Mouse (Mus musculus): Measurements from ENCODE around the gene Rpp38. TPM values are rescaled to one million over a fixed set of nuclear protein-coding genes. Genes with fewer than 3 reads are reported as not detected.
A peak's percentile ranks its signal among the peaks of the same experiment; 100 is the strongest.

The Rpp38 gene
- polyA plus RNA-seq (2012; rRNA removed) = 1.9 and 2.3 TPM in 2 replicates

- peak within 1 kb of the TSS; percentile 91 for H3K4me3 ChIP-seq (ENCODE audit: extremely low read depth, insufficient read depth, insufficient read length)
- DNase-seq (ENCODE audit: low read depth in 1 of 2, low spot score in 2 of 2) = peak; percentile 97
- TF ChIP-seq POLR2A (IDR thresholded peaks at IDR 0.05; ENCODE audit: low read depth, low read length) (peak; percentile 41), CTCF (IDR thresholded peaks at IDR 0.05; ENCODE audit: extremely low read depth, insufficient read depth, insufficient read length, insufficient replicate concordance) (no peak)
- H3K4me1 ChIP-seq (ENCODE audit: control insufficient read depth, insufficient read depth, insufficient read length) = peaks cover 5% of the 10 kb centered on the region; the same call in 1 of the 2 replicates
- WGBS = under 1% methylated on average over 45 of the region's 45 CpGs
- H3K27me3 ChIP-seq (ENCODE audit: control insufficient read depth, insufficient read depth, low read length) = no peaks in the 10 kb centered on the region
- H3K36me3 ChIP-seq (ENCODE audit: control insufficient read depth, insufficient read depth, low read length) = peaks cover 8% of the 10 kb centered on the region
- H3K27ac ChIP-seq (ENCODE audit: insufficient read depth, low read length) = peak within 1 kb of the TSS; percentile 73
Measured at GRCm38 (mm10) chr2:3332484-3333242, at the start of gene Rpp38. Rpp38 (minus strand) TSS chr2:3332643.

GRCm38 (mm10) chr2:3365127-3365526 is 32.7 kb upstream of the Rpp38 start:
- no peak overlapping the region for H3K27ac ChIP-seq (ENCODE audit: insufficient read depth, low read length)
- no peak for DNase-seq (ENCODE audit: low read depth in 1 of 2, low spot score in 2 of 2)
- no peaks in the 10 kb centered on the region for H3K36me3 ChIP-seq (ENCODE audit: control insufficient read depth, insufficient read depth, low read length)
- H3K4me1 ChIP-seq (ENCODE audit: control insufficient read depth, insufficient read depth, insufficient read length) = no peaks in the 10 kb centered on the region
- TF ChIP-seq CTCF (IDR thresholded peaks at IDR 0.05; ENCODE audit: extremely low read depth, insufficient read depth, insufficient read length, insufficient replicate concordance) = no peak
- no peak for TF ChIP-seq POLR2A (IDR thresholded peaks at IDR 0.05; ENCODE audit: low read depth, low read length)
- WGBS = 82% methylated on average over 4 of the region's 4 CpGs
- H3K4me3 ChIP-seq (ENCODE audit: extremely low read depth, insufficient read depth, insufficient read length) = no peak overlapping the region
- H3K27me3 ChIP-seq (ENCODE audit: control insufficient read depth, insufficient read depth, low read length) = no peaks in the 10 kb centered on the region

- 80% methylated on average over 3 of the region's 3 CpGs for WGBS
- no peaks in the 10 kb centered on the region for H3K36me3 ChIP-seq (ENCODE audit: control insufficient read depth, insufficient read depth, low read length)
- H3K4me3 ChIP-seq (ENCODE audit: extremely low read depth, insufficient read depth, insufficient read length) = no peak overlapping the region
Measured at GRCm38 (mm10) chr2:3361067-3361466, 28.6 kb upstream of the Rpp38 start.

GRCm38 (mm10) chr2:3357887-3358286 is 25.4 kb upstream of the Rpp38 start:
- DNase-seq (ENCODE audit: low read depth in 1 of 2, low spot score in 2 of 2) = no peak
- no peak overlapping the region for H3K27ac ChIP-seq (ENCODE audit: insufficient read depth, low read length)
- WGBS = 62% methylated on average over 3 of the region's 3 CpGs
- H3K27me3 ChIP-seq (ENCODE audit: control insufficient read depth, insufficient read depth, low read length) = no peaks in the 10 kb centered on the region
- H3K4me3 ChIP-seq (ENCODE audit: extremely low read depth, insufficient read depth, insufficient read length) = no peak overlapping the region
- no peak for TF ChIP-seq POLR2A (IDR thresholded peaks at IDR 0.05; ENCODE audit: low read depth, low read length)
- no peak for TF ChIP-seq CTCF (IDR thresholded peaks at IDR 0.05; ENCODE audit: extremely low read depth, insufficient read depth, insufficient read length, insufficient replicate concordance)
- H3K4me1 ChIP-seq (ENCODE audit: control insufficient read depth, insufficient read depth, insufficient read length) = no peaks in the 10 kb centered on the region
- H3K36me3 ChIP-seq (ENCODE audit: control insufficient read depth, insufficient read depth, low read length) = no peaks in the 10 kb centered on the region

More at GRCm38 (mm10) chr2:3361067-3361466, 28.6 kb upstream of the Rpp38 start:
- Histone ChIP-seq H3K27ac (ENCODE audit: insufficient read depth, low read length) (no peak overlapping the region), H3K27me3 (ENCODE audit: control insufficient read depth, insufficient read depth, low read length) (no peaks in the 10 kb centered on the region), H3K4me1 (ENCODE audit: control insufficient read depth, insufficient read depth, insufficient read length) (no peaks in the 10 kb centered on the region)
- no peak for DNase-seq (ENCODE audit: low read depth in 1 of 2, low spot score in 2 of 2)
- TF ChIP-seq CTCF (IDR thresholded peaks at IDR 0.05; ENCODE audit: extremely low read depth, insufficient read depth, insufficient read length, insufficient replicate concordance) = no peak
- no peak for TF ChIP-seq POLR2A (IDR thresholded peaks at IDR 0.05; ENCODE audit: low read depth, low read length)

DNA sequence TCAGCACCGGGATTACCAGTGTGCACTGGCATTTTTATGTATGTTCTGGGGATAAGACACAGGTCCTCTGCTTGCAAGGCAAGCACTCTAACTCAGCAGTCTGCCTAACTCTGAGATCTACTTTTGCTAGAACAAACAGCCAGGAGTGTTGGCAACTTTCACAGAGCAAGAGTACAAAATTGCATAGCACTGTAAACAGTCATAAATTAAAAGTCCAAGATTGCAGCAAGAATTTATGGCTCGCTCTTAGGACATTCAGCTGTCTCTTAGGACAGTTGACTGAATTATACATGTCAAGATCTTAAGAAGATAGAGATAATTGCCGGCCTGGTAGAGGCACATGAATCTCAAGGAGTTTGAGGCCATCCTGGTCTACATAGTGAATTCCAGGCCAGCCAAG is 23.9 kb upstream of the Rpp38 start:
- WGBS = 79% methylated on average over 3 of the region's 3 CpGs
- H3K27ac ChIP-seq (ENCODE audit: insufficient read depth, low read length) = no peak overlapping the region
- H3K4me1 ChIP-seq (ENCODE audit: control insufficient read depth, insufficient read depth, insufficient read length) = no peaks in the 10 kb centered on the region
- TF ChIP-seq POLR2A (IDR thresholded peaks at IDR 0.05; ENCODE audit: low read depth, low read length) = no peak
- TF ChIP-seq CTCF (IDR thresholded peaks at IDR 0.05; ENCODE audit: extremely low read depth, insufficient read depth, insufficient read length, insufficient replicate concordance) = no peak
- DNase-seq (ENCODE audit: low read depth in 1 of 2, low spot score in 2 of 2) = no peak
- no peaks in the 10 kb centered on the region for H3K27me3 ChIP-seq (ENCODE audit: control insufficient read depth, insufficient read depth, low read length)
- no peaks in the 10 kb centered on the region for H3K36me3 ChIP-seq (ENCODE audit: control insufficient read depth, insufficient read depth, low read length)
- H3K4me3 ChIP-seq (ENCODE audit: extremely low read depth, insufficient read depth, insufficient read length) = no peak overlapping the region

GRCm38 (mm10) chr2:3355793-3356192 is 23.4 kb upstream of the Rpp38 start:
- Histone ChIP-seq H3K4me1 (ENCODE audit: control insufficient read depth, insufficient read depth, insufficient read length) (no peaks in the 10 kb centered on the region), H3K36me3 (ENCODE audit: control insufficient read depth, insufficient read depth, low read length) (no peaks in the 10 kb centered on the region), H3K27ac (ENCODE audit: insufficient read depth, low read length) (no peak overlapping the region), H3K27me3 (ENCODE audit: control insufficient read depth, insufficient read depth, low read length) (no peaks in the 10 kb centered on the region), H3K4me3 (ENCODE audit: extremely low read depth, insufficient read depth, insufficient read length) (no peak overlapping the region)
- 75% methylated on average over 8 of the region's 8 CpGs for WGBS
- TF ChIP-seq CTCF (IDR thresholded peaks at IDR 0.05; ENCODE audit: extremely low read depth, insufficient read depth, insufficient read length, insufficient replicate concordance) (no peak), POLR2A (IDR thresholded peaks at IDR 0.05; ENCODE audit: low read depth, low read length) (no peak)
- no peak for DNase-seq (ENCODE audit: low read depth in 1 of 2, low spot score in 2 of 2)

GRCm38 (mm10) chr2:3353160-3353559 is 20.7 kb upstream of the Rpp38 start:
- H3K27me3 ChIP-seq (ENCODE audit: control insufficient read depth, insufficient read depth, low read length) = no peaks in the 10 kb centered on the region
- no peaks in the 10 kb centered on the region for H3K36me3 ChIP-seq (ENCODE audit: control insufficient read depth, insufficient read depth, low read length)
- H3K4me3 ChIP-seq (ENCODE audit: extremely low read depth, insufficient read depth, insufficient read length) = no peak overlapping the region
- no peak for DNase-seq (ENCODE audit: low read depth in 1 of 2, low spot score in 2 of 2)
- H3K4me1 ChIP-seq (ENCODE audit: control insufficient read depth, insufficient read depth, insufficient read length) = no peaks in the 10 kb centered on the region
- no peak overlapping the region for H3K27ac ChIP-seq (ENCODE audit: insufficient read depth, low read length)
- TF ChIP-seq POLR2A (IDR thresholded peaks at IDR 0.05; ENCODE audit: low read depth, low read length) = no peak
- no peak for TF ChIP-seq CTCF (IDR thresholded peaks at IDR 0.05; ENCODE audit: extremely low read depth, insufficient read depth, insufficient read length, insufficient replicate concordance)

All from spleen, adult 2 months (tissue).